8 mouse cellular contexts compared by ENCODE assay signal in the genomic region with DNA sequence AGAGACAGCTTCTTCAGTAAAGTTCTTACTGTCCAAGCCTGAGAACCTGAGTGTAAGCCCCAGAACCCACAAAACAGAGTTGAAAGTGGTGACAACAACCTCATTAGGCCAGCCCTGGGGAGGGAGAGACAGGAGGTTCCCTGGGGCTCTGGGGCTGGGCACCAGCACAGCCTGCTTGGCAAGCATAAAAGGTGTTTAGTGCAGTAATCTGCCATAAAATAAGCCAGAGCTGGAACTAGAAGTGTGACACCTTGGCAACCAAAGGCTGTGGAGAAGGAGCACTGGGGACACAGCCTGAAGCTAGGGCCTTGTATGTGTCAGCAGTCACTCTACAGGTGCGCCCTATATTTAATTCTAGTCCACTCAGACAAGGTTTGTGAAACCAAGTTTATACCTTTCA.
DNase-seq lines count a peak whose midpoint lies in the region; ATAC-seq lines count a peak whose summit lies in the region.
"Had no signal": no experiment of that assay in that cellular context is flagged by ENCODE, and none has a peak within 500 bp of the region (broad histone marks: within the 10 kb centered on the region; RNA-seq: fewer than 3 reads in every experiment).

No protein-coding gene starts in this region.

- H3K36me3 ChIP-seq in heart, embryonic 13.5 days, result no peaks in the 10 kb centered on the region
- no peaks in the 10 kb centered on the region for H3K36me3 ChIP-seq in heart, embryonic 10.5 days

- no peak for ATAC-seq in heart, embryonic 13.5 days (ENCODE audit: extremely low read depth, insufficient number of reproducible peaks, low FRiP score, low TSS enrichment)

- H3K27ac ChIP-seq in heart, embryonic 13.5 days (replicated peaks), result peak overlapping the region; percentile 33; the same call in 1 of the 2 replicates
- no peak overlapping the region for H3K27ac ChIP-seq in heart, embryonic 10.5 days

- H3K9me3 ChIP-seq in heart, embryonic 13.5 days, result no peaks in the 10 kb centered on the region
- no peaks in the 10 kb centered on the region for H3K9me3 ChIP-seq in heart, embryonic 10.5 days

- no peak overlapping the region for H3K4me3 ChIP-seq in heart, embryonic 13.5 days
- H3K4me3 ChIP-seq in heart, embryonic 10.5 days, result no peak overlapping the region

- DNase-seq in heart, embryonic 10.5 days (ENCODE audit: low spot score), result no peak
- DNase-seq in cerebellum, adult 11 months, result peak; percentile 20
- DNase-seq in cerebellum, adult 9-11 months, result peak; percentile 55
- DNase-seq in gastrocnemius, adult 8-10 months (ENCODE audit: low spot score in 2 of 2), result peak; percentile 5 to 24
- no peak for DNase-seq in retina, embryonic 14.5 days (ENCODE audit: low spot score)
- no peak for DNase-seq in spleen, postnatal 10 days (ENCODE audit: low spot score in 2 of 2)
- DNase-seq: thymus, adult 18-20 months had no signal

- WGBS in heart, embryonic 13.5 days, result 88% methylated on average over 1 of the region's 1 CpGs
- 94% methylated on average over 1 of the region's 1 CpGs for WGBS in heart, embryonic 10.5 days

- no peak overlapping the region for H3K4me2 ChIP-seq in heart, embryonic 13.5 days

- H3K27me3 ChIP-seq in heart, embryonic 13.5 days (replicated peaks), result no peaks in the 10 kb centered on the region
- H3K27me3 ChIP-seq in heart, embryonic 10.5 days (ENCODE audit: insufficient read depth, poor library complexity, severe bottlenecking), result no peaks in the 10 kb centered on the region

- peaks cover 19% of the 10 kb centered on the region for H3K4me1 ChIP-seq in heart, embryonic 13.5 days
- peaks cover 3% of the 10 kb centered on the region; the same call in 1 of the 2 replicates for H3K4me1 ChIP-seq in heart, embryonic 10.5 days

- H3K9ac ChIP-seq in heart, embryonic 13.5 days, result 0 out of 2 replicates have a peak overlapping the region, but pooled peaks have one; percentile 12

Comparison
In these comparisons a context has a peak if more than half of its experiments do, and no peak if none do; other contexts are left out.
1. DNase-seq: peak in cerebellum, adult 11 months (single experiment), cerebellum, adult 9-11 months (single experiment) and gastrocnemius, adult 8-10 months (2 of 2); none in heart, embryonic 10.5 days (single experiment), retina, embryonic 14.5 days (single experiment) and spleen, postnatal 10 days (0 of 2).